Mouse (Mus musculus): Measurements from ENCODE around the gene Lrrc52. TPM values are rescaled to one million over a fixed set of nuclear protein-coding genes. Genes with fewer than 3 reads are reported as not detected.

Gene Lrrc52
- 0.06 TPM in 1 of 2 replicates, not detected in the other for polyA plus RNA-seq (2012; rRNA removed)

DNA sequence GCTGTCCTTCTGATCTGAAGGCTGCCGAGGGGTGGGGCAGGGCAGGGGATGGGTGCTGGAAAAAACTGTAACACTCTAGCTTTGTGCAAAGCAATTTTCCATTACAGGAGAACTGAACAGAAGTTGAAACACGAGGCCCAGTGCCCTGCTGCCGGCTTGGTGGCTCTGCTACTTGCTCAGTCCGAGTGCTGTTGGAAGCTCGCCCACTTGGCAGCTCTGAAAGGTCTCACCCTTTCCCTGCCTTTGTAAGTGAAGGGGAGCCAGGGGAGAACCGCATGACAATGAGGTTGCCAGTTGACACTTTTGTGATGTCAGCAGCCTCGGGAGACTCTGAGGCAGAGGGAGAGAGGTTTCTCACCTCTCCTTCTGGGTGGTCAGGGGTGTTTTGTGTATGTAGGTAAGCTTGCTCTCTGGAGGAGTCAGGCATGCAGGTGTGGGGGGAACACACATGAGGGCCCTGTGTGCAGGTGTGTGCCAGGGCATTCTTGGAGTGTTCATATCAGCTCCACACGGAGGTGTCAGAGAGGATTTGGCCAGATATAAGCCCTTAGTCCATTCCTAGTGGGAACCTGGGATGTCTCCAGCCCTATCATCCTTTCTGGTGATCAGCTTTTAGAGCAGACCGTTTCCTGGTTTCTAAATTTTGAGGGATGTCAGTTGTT, at the start of gene Lrrc52:
Gene Lrrc52 (minus strand): TSS at position 16 of the 662 bp plus-strand sequence.
- DNase-seq (ENCODE audit: low read depth): peak; percentile 91
- TF ChIP-seq CTCF (IDR thresholded peaks at IDR 0.05; ENCODE audit: borderline replicate concordance, extremely low read depth, insufficient read depth, insufficient read length): no peak
- TF ChIP-seq POLR2A (IDR thresholded peaks at IDR 0.05; ENCODE audit: borderline replicate concordance, extremely low read depth, insufficient read depth, insufficient read length, poor library complexity, severe bottlenecking): no peak

DNA sequence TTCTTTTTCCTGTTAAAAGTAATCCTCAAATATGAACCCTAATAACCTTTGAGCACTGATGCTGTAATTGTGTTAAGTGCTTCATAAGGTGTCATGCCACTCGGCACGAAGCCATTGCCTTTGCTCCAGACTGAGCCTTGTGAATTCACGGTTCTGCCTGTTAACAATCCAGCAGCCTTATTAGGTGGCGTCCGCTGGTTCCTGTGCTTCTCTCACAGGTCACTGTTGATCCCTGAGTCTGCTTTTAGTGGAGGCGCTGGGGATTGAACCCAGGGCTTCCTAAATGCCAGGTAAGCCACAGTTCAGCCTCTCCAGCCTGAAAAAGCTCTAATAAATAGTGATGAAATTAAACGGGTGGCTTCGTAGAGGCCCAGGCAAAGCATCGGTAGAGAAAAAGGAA, 45.0 kb upstream of the Lrrc52 start:
- DNase-seq (ENCODE audit: low read depth): no peak
- no peak for TF ChIP-seq CTCF (IDR thresholded peaks at IDR 0.05; ENCODE audit: borderline replicate concordance, extremely low read depth, insufficient read depth, insufficient read length)
- TF ChIP-seq POLR2A (IDR thresholded peaks at IDR 0.05; ENCODE audit: borderline replicate concordance, extremely low read depth, insufficient read depth, insufficient read length, poor library complexity, severe bottlenecking): no peak

DNA sequence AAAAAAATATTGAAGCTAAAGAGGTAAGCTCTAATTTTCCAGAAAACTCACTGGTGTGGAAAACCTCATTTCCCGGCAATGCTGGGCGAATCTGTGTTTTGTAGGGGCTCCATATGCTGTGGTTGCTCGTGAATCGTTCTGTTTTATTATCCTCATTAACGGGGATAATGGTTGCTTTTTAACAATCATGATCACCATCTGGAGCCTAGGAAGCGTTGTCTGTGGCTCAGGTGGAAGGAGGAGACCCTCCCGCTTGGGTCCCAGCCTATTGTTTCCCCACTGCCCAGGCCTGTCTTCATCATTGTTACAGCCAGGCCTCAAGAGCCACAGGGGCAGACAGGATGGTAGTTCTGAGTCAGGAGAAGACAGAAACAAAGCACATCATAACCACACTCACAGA, 39.5 kb upstream of the Lrrc52 start:
- TF ChIP-seq CTCF (IDR thresholded peaks at IDR 0.05; ENCODE audit: borderline replicate concordance, extremely low read depth, insufficient read depth, insufficient read length) (no peak), POLR2A (IDR thresholded peaks at IDR 0.05; ENCODE audit: borderline replicate concordance, extremely low read depth, insufficient read depth, insufficient read length, poor library complexity, severe bottlenecking) (no peak)
- peak; percentile 63 for DNase-seq (ENCODE audit: low read depth)

DNA sequence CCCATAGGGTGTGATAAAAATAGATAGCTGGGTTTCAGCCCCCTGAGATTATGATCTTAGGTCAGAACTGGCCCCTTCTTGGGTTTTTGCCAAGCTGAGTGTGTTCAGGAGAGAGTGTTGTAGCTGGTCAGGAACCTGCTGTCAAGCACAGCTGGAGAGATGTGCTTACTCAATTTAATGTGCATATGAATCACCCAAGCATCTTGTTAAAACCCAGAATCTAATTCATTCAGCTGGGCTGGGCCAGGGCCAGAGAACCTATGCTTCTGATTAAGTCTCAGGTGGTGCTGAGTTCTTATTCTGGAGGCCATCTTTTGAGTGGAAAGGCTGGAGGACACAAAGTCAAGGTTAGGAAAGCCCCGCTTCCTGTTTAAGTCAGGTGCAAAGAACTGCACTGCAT, 38.8 kb upstream of the Lrrc52 start:
- DNase-seq (ENCODE audit: low read depth): peak; percentile 48
- TF ChIP-seq CTCF (IDR thresholded peaks at IDR 0.05; ENCODE audit: borderline replicate concordance, extremely low read depth, insufficient read depth, insufficient read length): no peak

DNA sequence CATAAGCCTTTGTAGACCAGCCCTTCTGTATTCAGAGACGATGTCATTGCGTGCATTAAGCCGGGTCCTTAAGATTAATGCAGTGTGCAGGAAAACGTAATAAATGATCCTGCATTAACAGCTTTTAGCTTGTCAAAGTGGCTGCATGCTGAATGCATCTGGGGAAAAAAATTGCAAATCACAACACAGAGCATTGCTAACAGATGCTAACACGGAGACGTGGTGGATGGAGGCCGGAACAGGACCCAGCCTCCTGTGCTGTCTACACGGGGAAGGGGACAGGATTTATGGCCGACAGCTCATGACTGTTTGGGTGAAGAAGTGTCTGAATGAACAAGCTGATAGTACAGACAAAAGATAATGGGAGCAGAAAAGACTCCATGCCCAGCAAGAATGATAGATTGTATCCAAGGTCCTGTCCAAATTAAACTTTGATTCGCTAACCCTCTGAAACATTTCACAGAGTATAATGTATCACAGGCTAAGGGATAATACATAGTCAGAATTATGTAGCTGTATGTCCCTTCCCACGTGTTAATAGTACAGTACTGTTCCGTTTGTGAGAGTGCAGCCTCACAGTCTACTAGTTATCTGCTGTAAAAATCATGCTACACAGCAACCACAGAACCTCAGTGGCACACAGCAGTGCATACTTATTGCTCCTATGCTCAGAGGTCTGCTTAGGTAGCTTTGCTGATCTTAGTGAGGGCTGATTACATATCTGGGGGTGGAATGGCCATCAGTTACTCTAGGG, 32.7 kb upstream of the Lrrc52 start:
- TF ChIP-seq POLR2A (IDR thresholded peaks at IDR 0.05; ENCODE audit: borderline replicate concordance, extremely low read depth, insufficient read depth, insufficient read length, poor library complexity, severe bottlenecking): no peak
- no peak for TF ChIP-seq CTCF (IDR thresholded peaks at IDR 0.05; ENCODE audit: borderline replicate concordance, extremely low read depth, insufficient read depth, insufficient read length)
- peak; percentile 60 for DNase-seq (ENCODE audit: low read depth)

DNA sequence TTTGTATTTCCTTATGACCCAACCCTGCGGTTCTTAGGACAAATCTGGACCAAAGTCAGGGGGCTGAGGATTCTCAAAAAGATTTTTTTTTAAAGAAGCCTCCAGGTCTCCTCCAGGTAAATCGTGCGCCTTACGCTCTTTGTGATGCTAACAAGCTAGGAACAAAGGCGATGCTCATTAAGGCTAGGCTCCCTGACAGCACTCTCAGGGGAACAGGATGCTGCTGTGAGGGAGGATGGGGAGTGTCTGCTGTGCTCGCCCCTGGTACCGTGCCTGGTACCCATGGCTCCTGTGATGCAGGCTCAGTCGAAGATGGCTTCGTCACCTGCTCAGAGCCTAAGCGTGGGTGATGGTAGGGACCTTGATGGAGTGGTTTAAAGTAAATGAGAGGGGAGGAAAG, 31.4 kb upstream of the Lrrc52 start:
- DNase-seq (ENCODE audit: low read depth): peak; percentile 63
- TF ChIP-seq POLR2A (IDR thresholded peaks at IDR 0.05; ENCODE audit: borderline replicate concordance, extremely low read depth, insufficient read depth, insufficient read length, poor library complexity, severe bottlenecking) (no peak), CTCF (IDR thresholded peaks at IDR 0.05; ENCODE audit: borderline replicate concordance, extremely low read depth, insufficient read depth, insufficient read length) (no peak)

DNA sequence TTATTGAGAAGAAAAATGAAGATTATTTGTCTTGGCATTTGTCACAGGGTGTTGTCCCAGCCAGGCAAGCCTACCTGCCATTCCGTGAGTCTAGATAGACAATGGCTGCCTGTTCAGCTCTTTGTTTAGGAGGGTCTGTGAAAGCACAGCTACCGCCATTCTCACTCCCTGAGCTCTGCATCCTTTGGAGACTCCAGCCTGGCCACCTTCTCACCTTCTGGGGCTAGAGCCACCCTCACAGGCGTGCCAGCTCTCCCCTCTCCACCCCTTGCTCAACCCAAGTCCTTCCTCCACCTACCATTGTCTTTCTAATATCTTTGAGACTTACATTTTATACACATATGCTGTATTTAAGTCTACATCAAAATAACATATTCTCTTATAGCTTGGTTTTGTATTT, 31.0 kb upstream of the Lrrc52 start:
- DNase-seq (ENCODE audit: low read depth): no peak
- TF ChIP-seq POLR2A (IDR thresholded peaks at IDR 0.05; ENCODE audit: borderline replicate concordance, extremely low read depth, insufficient read depth, insufficient read length, poor library complexity, severe bottlenecking) (no peak), CTCF (IDR thresholded peaks at IDR 0.05; ENCODE audit: borderline replicate concordance, extremely low read depth, insufficient read depth, insufficient read length) (no peak)

DNA sequence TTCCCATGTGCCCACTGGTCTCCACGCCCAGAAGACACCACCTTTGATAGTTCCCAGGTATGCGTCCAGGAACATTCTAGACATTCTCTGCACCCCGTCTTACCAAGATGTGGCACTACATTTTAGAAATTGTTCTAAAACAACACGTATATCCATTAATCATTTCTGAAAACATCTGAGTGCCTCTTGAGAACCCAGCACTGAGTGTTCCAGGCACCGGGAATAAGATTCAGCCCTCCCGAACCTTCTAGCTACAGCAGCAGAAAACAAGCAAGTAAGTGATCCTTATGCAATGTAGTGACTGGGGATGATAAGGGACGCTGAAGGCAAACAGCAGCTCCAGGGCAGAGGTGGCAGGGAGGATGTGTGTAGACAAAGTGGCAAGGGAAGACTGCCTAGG, 24.9 kb upstream of the Lrrc52 start:
- no peak for DNase-seq (ENCODE audit: low read depth)
- TF ChIP-seq POLR2A (IDR thresholded peaks at IDR 0.05; ENCODE audit: borderline replicate concordance, extremely low read depth, insufficient read depth, insufficient read length, poor library complexity, severe bottlenecking): no peak
- no peak for TF ChIP-seq CTCF (IDR thresholded peaks at IDR 0.05; ENCODE audit: borderline replicate concordance, extremely low read depth, insufficient read depth, insufficient read length)

DNA sequence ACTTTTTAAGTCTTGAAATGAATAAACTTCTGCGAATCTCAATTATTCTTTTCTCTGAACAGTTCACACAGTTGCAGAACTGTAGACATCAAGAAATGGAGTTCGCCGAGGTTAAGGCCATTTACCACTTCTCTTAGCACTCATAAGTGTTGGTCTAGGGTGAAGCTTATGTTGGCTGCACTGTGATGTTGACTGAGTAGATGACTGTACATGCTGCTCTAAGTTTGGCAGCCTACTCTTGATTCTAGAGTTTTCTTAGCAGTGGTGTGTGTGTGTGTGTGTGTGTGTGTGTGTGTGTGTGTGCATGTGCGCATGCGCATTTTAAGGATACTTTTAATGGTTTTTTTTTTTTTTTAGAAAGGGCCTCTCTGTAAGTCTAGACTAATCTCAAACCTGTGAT, 21.4 kb upstream of the Lrrc52 start:
- DNase-seq (ENCODE audit: low read depth): no peak
- TF ChIP-seq CTCF (IDR thresholded peaks at IDR 0.05; ENCODE audit: borderline replicate concordance, extremely low read depth, insufficient read depth, insufficient read length) (no peak), POLR2A (IDR thresholded peaks at IDR 0.05; ENCODE audit: borderline replicate concordance, extremely low read depth, insufficient read depth, insufficient read length, poor library complexity, severe bottlenecking) (no peak)

DNA sequence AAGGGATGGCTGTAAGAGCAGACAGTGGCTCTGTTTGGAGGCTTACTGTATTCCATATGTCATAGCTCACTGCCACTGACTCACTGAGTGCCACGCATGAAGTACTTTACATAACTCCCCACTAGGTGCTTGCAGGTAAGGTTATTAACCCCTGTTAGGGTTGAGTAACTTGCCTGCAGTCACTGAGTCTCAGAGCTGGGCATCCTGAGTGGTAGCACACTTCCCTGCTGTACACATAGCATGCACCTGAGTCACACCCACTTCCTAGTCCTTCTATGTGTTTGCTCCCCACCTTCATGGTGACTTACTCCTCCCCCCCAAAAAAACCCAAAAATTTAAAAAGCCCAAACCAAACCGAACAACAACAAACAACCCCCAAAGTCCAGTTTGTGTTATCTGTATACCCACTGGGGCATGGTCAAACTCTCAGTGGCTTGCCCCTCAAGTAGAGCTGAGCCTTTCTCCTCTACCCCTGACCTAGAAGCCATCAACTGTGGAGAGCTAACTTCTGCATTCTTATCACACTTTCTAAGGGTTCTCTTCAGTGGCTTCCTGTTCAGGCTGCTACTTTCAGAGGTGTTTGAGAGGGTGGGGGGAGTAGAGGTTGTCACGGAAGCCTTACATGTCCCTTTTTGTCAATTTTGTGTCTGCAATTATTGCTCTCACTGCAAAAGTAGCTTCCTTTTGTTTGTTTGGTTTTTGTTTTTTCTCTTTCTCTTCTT, 20.5 kb upstream of the Lrrc52 start:
- TF ChIP-seq POLR2A (IDR thresholded peaks at IDR 0.05; ENCODE audit: borderline replicate concordance, extremely low read depth, insufficient read depth, insufficient read length, poor library complexity, severe bottlenecking): no peak
- TF ChIP-seq CTCF (IDR thresholded peaks at IDR 0.05; ENCODE audit: borderline replicate concordance, extremely low read depth, insufficient read depth, insufficient read length): no peak
- DNase-seq (ENCODE audit: low read depth): no peak

DNA sequence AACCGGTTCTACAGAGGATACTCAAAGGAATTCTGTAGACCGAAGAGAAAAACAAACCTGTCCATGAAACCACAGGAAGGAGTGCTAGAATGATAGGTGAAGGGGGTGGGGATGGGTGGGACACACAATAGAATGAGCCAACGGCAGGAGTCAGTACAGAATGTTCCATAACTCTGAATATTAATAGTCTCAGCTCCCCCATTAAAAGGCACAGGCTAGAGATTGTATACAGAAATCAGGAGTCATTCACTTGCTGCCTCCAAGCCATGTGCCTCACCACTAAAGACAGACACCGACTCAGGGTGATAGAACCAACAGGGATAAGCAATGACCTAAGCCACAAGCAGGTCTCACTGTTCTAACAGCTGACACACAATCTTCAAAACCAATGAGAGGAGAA, 16.3 kb upstream of the Lrrc52 start:
- DNase-seq (ENCODE audit: low read depth): no peak
- TF ChIP-seq POLR2A (IDR thresholded peaks at IDR 0.05; ENCODE audit: borderline replicate concordance, extremely low read depth, insufficient read depth, insufficient read length, poor library complexity, severe bottlenecking): no peak
- no peak for TF ChIP-seq CTCF (IDR thresholded peaks at IDR 0.05; ENCODE audit: borderline replicate concordance, extremely low read depth, insufficient read depth, insufficient read length)

Measured in brain, embryonic 14.5 days (tissue).